Mouse (Mus musculus) forebrain, postnatal 0 days (tissue): ENCODE measurements at regions not wholly inside any gene's neighbourhood (a gene's known extent, or its start where the extent isn't known, plus 50 kb on each side); places are given as distances from the start of the nearest gene placed in this dataset.
A peak's percentile ranks its signal among the peaks of the same experiment; 100 is the strongest.

ENCODE experiments used
- ATAC-seq: fragments of 200-750 bp; cut with Nextera tagmentation; 2 replicates; pipeline ENCODE4 v1.8.0; 2017; ENCODE audit warnings: mild to moderate bottlenecking, moderate library complexity
- DNase-seq: peaks from one replicate; pipeline ENCODE4 v3.0.0-alpha.2; 2015
- H3K27ac ChIP-seq: fragments of 300-500 bp; sonication (generic); 2 replicates; pipeline ENCODE4 v1.5.1; 2014; ENCODE audit warnings: low read depth, mild to moderate bottlenecking, antibody characterized with exemption, low read length, moderate library complexity, mixed read lengths
- H3K27me3 ChIP-seq: fragments of 300-500 bp; sonication (generic); 2 replicates; pipeline ENCODE4 v1.6.1; 2014; ENCODE audit warnings: mild to moderate bottlenecking, low read length, mixed read lengths; ENCODE audit not compliant: insufficient read depth
- H3K36me3 ChIP-seq: fragments of 300-500 bp; sonication (generic); 2 replicates; pipeline ENCODE4 v1.6.1; 2014; ENCODE audit warnings: mild to moderate bottlenecking, moderate library complexity; ENCODE audit not compliant: insufficient read depth
- H3K4me1 ChIP-seq: fragments of 300-500 bp; sonication (generic); 2 replicates; pipeline ENCODE4 v1.6.1; 2014; ENCODE audit warnings: antibody characterized with exemption; ENCODE audit not compliant: insufficient read depth
- H3K4me2 ChIP-seq: fragments of 300-500 bp; sonication (generic); 2 replicates; pipeline ENCODE4 v1.6.1; 2014; ENCODE audit warnings: low read depth, mild to moderate bottlenecking, moderate library complexity
- H3K4me3 ChIP-seq: fragments of 300-500 bp; sonication (generic); 2 replicates; pipeline ENCODE4 v1.5.1; 2014; ENCODE audit warnings: low read depth, low read length, mixed read lengths
- H3K9ac ChIP-seq: fragments of 300-500 bp; sonication (generic); 2 replicates; pipeline ENCODE4 v1.6.1; 2014; ENCODE audit warnings: mild to moderate bottlenecking
- H3K9me3 ChIP-seq: fragments of 300-500 bp; sonication (generic); 2 replicates; pipeline ENCODE4 v1.6.1; 2016; ENCODE audit warnings: low read length
- CTCF ChIP-seq: sonication (generic); IDR thresholded peaks from 2 replicates; pipeline ENCODE4 v1.5.1; 2016; ENCODE audit warnings: antibody characterized with exemption, control low read depth, low read depth
- WGBS: fragments of 180-500 bp; shearing (Covaris S2); extraction: QIAGEN DNeasy Blood & Tissue Kit; methylation state at CpG from one replicate; pipeline ENCODE4 v1.1.7; 2014; 5-methylcytosine and 5-hydroxymethylcytosine counted together

DNA sequence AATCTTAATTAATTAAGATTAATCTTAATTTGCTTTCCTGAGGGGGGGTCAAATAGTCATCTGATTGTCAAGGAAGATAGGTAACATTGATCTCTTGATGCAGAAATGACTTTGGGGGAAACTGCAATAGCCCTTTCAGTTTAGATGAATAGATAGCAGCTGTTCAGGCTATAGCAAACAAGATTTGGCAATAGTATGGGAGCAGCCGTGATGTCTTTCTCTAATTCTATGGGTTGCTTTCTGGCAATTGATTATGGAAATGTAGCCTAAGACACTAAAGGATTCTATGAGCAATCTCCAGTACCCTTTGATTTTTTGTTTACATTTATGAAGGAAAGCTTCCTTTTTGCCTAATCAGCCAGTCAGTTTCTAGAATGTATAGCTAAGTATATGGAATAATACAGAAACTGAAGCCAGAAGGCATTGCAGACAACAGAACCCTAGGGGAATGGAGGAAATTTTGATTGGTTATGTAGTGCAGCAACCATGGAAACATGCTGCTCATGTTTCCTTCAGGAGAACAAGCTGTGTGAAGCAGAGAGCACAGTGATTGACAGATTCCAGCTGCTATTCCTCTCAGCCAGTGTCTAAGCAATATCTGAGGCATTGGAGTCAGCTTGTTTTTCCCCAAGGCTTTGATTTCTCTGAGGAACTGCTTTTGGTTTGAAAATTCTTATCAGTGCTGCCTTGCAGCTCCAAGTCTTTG is 608.7 kb upstream of the Cypt1 start:
- H3K27ac ChIP-seq: peak overlapping the region; percentile 64
- no peak overlapping the region for H3K4me2 ChIP-seq
- no peaks in the 10 kb centered on the region for H3K9me3 ChIP-seq
- no peak for TF ChIP-seq CTCF
- H3K4me3 ChIP-seq: no peak overlapping the region
- no peaks in the 10 kb centered on the region for H3K4me1 ChIP-seq
- H3K36me3 ChIP-seq: no peaks in the 10 kb centered on the region
- DNase-seq (peak; percentile 54), ATAC-seq (peak; percentile 98)
- H3K27me3 ChIP-seq: no peaks in the 10 kb centered on the region
- H3K9ac ChIP-seq: no peak overlapping the region
- 66% methylated on average over 1 of the region's 1 CpGs for WGBS
